Mouse (Mus musculus) embryonic facial prominence, embryonic 14.5 days (tissue): ENCODE data around the gene Surf4. TPM values are rescaled to one million over a fixed set of nuclear protein-coding genes. Genes with fewer than 3 reads are reported as not detected.

Experiments used
- ATAC-seq: fragments of 200-750 bp; cut with Nextera tagmentation; 2 replicates; pipeline ENCODE4 v1.8.0; 2017; ENCODE audit warnings: low read depth, moderate number of reproducible peaks, moderate TSS enrichment
- DNase-seq: peaks from one replicate; pipeline ENCODE4 v3.0.0-alpha.2; 2015; ENCODE audit warnings: low spot score
- H3K27ac ChIP-seq: fragments of 300-500 bp; sonication (generic); replicated peaks from 2 replicates; pipeline ENCODE4 v1.5.1; 2014; ENCODE audit warnings: low read depth, mild to moderate bottlenecking, low read length, moderate library complexity
- H3K27me3 ChIP-seq: fragments of 300-500 bp; sonication (generic); replicated peaks from 2 replicates; pipeline ENCODE4 v1.6.1; 2014; ENCODE audit warnings: low read length; ENCODE audit not compliant: control insufficient read depth, insufficient read depth
- H3K36me3 ChIP-seq: fragments of 300-500 bp; sonication (generic); 2 replicates; pipeline ENCODE4 v1.6.1; 2014; ENCODE audit warnings: low read length, mixed read lengths; ENCODE audit not compliant: control insufficient read depth, insufficient read depth
- H3K4me1 ChIP-seq: fragments of 300-500 bp; sonication (generic); 2 replicates; pipeline ENCODE4 v1.6.1; 2014; ENCODE audit warnings: antibody characterized with exemption, low read length; ENCODE audit not compliant: control insufficient read depth, insufficient read depth
- H3K4me2 ChIP-seq: fragments of 300-500 bp; sonication (generic); 2 replicates; pipeline ENCODE4 v1.6.1; 2014; ENCODE audit warnings: low read depth, mild to moderate bottlenecking, low read length, moderate library complexity, mixed read lengths
- H3K4me3 ChIP-seq: fragments of 300-500 bp; sonication (generic); 2 replicates; pipeline ENCODE4 v1.5.1; 2014; ENCODE audit warnings: low read depth, mild to moderate bottlenecking, low read length
- H3K9ac ChIP-seq: fragments of 300-500 bp; sonication (generic); 2 replicates; pipeline ENCODE4 v1.6.1; 2014; ENCODE audit warnings: low read depth, mild to moderate bottlenecking, low read length, moderate library complexity, mixed read lengths
- H3K9me3 ChIP-seq: fragments of 300-500 bp; sonication (generic); 2 replicates; pipeline ENCODE4 v1.6.1; 2016; ENCODE audit warnings: low read length; ENCODE audit not compliant: control insufficient read depth
- WGBS: fragments of 180-500 bp; shearing (Covaris S2); extraction: QIAGEN DNeasy Blood & Tissue Kit; methylation state at CpG from one replicate; pipeline ENCODE4 v1.1.7; 2014; 5-methylcytosine and 5-hydroxymethylcytosine counted together
- polyA plus RNA-seq: library from polyadenylated mRNA; unstranded; fragments of >200 nt; fragmentation: Nextera tagmentation; extraction: Ambion mirVana; gene quantifications from 2 replicates; pipeline ENCODE4 v1.2.1, GENCODE M21; 2014

Gene Surf4
- polyA plus RNA-seq, 1 experiment from 2014 or later, result 273 TPM

DNA sequence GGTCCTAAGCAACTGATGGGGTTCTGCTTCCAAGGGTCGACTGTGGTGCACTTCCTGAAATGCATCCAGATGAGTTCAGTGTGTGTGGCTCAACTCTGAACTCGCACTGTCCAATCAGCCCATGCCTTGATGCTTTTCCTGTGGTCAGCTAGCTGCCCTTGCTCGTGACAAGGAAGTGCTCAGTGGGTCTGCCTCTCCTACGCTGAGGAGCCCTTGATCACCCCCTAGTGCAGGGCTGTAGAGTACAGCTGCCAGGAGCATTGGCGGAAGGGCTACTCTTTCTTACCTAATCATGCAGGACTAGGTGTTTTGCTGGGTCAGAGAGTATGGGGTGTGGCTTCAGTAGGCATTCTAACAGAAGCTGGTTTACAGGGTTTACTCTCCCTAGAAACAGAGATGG, 7.8 kb upstream of the Surf4 start:
- Histone ChIP-seq H3K4me3 (no peak overlapping the region), H3K36me3 (no peaks in the 10 kb centered on the region), H3K9ac (no peak overlapping the region), H3K4me1 (no peaks in the 10 kb centered on the region), H3K27ac (no peak overlapping the region), H3K27me3 (no peaks in the 10 kb centered on the region), H3K9me3 (no peaks in the 10 kb centered on the region), H3K4me2 (no peak overlapping the region)
- WGBS, result 34% methylated on average over 5 of the region's 5 CpGs
- ATAC-seq (no peak), DNase-seq (no peak)

- Histone ChIP-seq H3K9ac (no peak overlapping the region), H3K27me3 (no peaks in the 10 kb centered on the region), H3K4me2 (no peak overlapping the region), H3K36me3 (peaks cover 4% of the 10 kb centered on the region), H3K4me1 (peaks cover 10% of the 10 kb centered on the region), H3K9me3 (no peaks in the 10 kb centered on the region), H3K27ac (no peak overlapping the region), H3K4me3 (no peak overlapping the region)
- ATAC-seq (no peak), DNase-seq (no peak)
- 72% methylated on average over 1 of the region's 1 CpGs for WGBS
These were observed 2.7 kb upstream of the Surf4 start for GRCm38 (mm10) chr2:26936425-26936824.

DNA sequence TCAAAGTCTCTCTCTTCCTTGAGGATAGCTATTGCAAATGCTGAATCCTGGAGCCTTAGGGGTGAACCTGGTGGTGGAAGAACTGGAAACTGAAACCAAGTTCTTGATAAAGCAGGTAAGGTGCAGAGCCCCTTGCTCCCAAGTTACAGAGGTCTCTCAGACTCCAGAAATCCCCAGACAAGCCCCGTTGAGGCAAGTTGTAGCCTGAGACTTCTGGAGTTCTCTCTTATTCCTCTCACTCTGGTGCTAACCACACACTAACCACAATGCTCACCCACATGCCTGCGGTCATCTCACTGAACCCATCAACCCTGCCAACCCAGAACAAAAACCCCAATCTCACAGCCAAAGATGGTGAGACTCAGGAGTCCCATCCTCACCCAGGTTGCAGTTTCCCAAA, 1.6 kb upstream of the Surf4 start:
- no peak overlapping the region for H3K9ac ChIP-seq
- H3K4me2 ChIP-seq, result no peak overlapping the region
- no peak overlapping the region for H3K4me3 ChIP-seq
- peaks cover 13% of the 10 kb centered on the region for H3K4me1 ChIP-seq
- ATAC-seq (no peak), DNase-seq (no peak)
- H3K36me3 ChIP-seq, result peaks cover 15% of the 10 kb centered on the region
- H3K27ac ChIP-seq, result no peak overlapping the region
- no peaks in the 10 kb centered on the region for H3K9me3 ChIP-seq
- H3K27me3 ChIP-seq, result no peaks in the 10 kb centered on the region
- WGBS, result 97% methylated on average over 2 of the region's 2 CpGs

GRCm38 (mm10) chr2:26932473-26933303, 1.0 kb downstream of the Surf4 start:
- DNase-seq (peak; percentile 11), ATAC-seq (no peak)
- peak overlapping the region; percentile 88 for H3K27ac ChIP-seq
- H3K4me3 ChIP-seq, result peak overlapping the region; percentile 77
- peak overlapping the region; percentile 99 for H3K9ac ChIP-seq
- no peaks in the 10 kb centered on the region for H3K27me3 ChIP-seq
- peaks cover 13% of the 10 kb centered on the region for H3K4me1 ChIP-seq
- no peaks in the 10 kb centered on the region for H3K9me3 ChIP-seq
- H3K36me3 ChIP-seq, result peaks cover 35% of the 10 kb centered on the region
- 2% methylated on average over 19 of the region's 49 CpGs for WGBS
- peak overlapping the region; percentile 58 for H3K4me2 ChIP-seq

- Histone ChIP-seq H3K27me3 (no peaks in the 10 kb centered on the region), H3K4me3 (no peak overlapping the region), H3K27ac (no peak overlapping the region), H3K4me1 (peaks cover 13% of the 10 kb centered on the region), H3K4me2 (0 out of 2 replicates have a peak overlapping the region, but pooled peaks have one; percentile 4), H3K9ac (no peak overlapping the region), H3K9me3 (no peaks in the 10 kb centered on the region), H3K36me3 (peaks cover 58% of the 10 kb centered on the region)
- DNase-seq (peak; percentile 62), ATAC-seq (no peak)
- WGBS, result 75% methylated on average over 1 of the region's 1 CpGs
These were observed 3.3 kb downstream of the Surf4 start for GRCm38 (mm10) chr2:26930390-26930789.

DNA sequence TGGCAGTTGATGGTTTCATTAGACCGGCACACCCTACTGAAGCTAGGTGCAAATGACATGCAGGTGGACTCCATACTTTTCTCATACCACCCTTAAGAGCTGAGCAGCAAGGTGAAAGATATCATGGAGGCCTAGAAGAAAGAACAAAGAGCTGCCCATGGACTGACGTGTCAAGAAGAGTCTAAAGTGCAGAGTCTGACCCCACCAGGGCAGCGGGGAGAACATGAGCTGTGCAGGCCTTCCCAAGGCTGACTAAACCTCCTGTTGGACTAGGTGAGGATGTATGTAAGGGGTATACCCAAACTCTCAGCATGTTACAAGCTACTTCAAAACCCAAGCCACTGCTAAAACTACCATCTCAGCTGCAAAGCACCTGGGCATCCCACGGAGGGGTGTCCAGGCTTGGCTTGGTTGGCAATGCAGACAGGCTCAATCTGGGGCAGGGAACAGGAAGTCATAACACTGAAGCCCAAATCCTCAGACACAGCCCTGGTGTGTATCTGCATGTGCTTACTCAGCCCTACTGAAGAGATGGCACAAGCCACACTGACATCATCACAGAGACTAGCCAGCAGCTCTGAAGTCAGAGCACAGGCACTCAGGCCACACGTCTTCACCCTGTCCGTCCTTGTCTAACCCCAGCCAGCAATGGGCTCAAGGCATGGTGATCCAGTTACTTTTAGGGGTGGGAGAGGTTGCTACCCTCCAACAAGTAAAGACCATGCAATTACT, 5.8 kb downstream of the Surf4 start:
- H3K4me2 ChIP-seq, result no peak overlapping the region
- no peak overlapping the region for H3K27ac ChIP-seq
- H3K9me3 ChIP-seq, result no peaks in the 10 kb centered on the region
- peaks cover 13% of the 10 kb centered on the region for H3K4me1 ChIP-seq
- no peak overlapping the region for H3K4me3 ChIP-seq
- no peak overlapping the region for H3K9ac ChIP-seq
- ATAC-seq (no peak), DNase-seq (no peak)
- H3K36me3 ChIP-seq, result peaks cover 82% of the 10 kb centered on the region
- no peaks in the 10 kb centered on the region for H3K27me3 ChIP-seq
- 90% methylated on average over 6 of the region's 6 CpGs for WGBS

- H3K9ac ChIP-seq, result no peak overlapping the region
- ATAC-seq, result no peak
- DNase-seq, result no peak
- peaks cover 10% of the 10 kb centered on the region for H3K4me1 ChIP-seq
- H3K36me3 ChIP-seq, result peaks cover 88% of the 10 kb centered on the region
- WGBS, result 80% methylated on average over 9 of the region's 9 CpGs
- no peak overlapping the region for H3K4me3 ChIP-seq
- no peaks in the 10 kb centered on the region for H3K9me3 ChIP-seq
- H3K4me2 ChIP-seq, result no peak overlapping the region
- H3K27me3 ChIP-seq, result no peaks in the 10 kb centered on the region
- no peak overlapping the region for H3K27ac ChIP-seq
These were observed 11.9 kb downstream of the Surf4 start for GRCm38 (mm10) chr2:26921784-26922183.

GRCm38 (mm10) chr2:26920190-26920855, 13.4 kb downstream of the Surf4 start:
- 88% methylated on average over 6 of the region's 6 CpGs for WGBS
- no peak for DNase-seq
- Histone ChIP-seq H3K9me3 (no peaks in the 10 kb centered on the region), H3K27me3 (no peaks in the 10 kb centered on the region), H3K4me2 (no peak overlapping the region), H3K27ac (no peak overlapping the region), H3K36me3 (peaks cover 73% of the 10 kb centered on the region), H3K9ac (no peak overlapping the region), H3K4me3 (no peak overlapping the region), H3K4me1 (peaks cover 15% of the 10 kb centered on the region)
- ATAC-seq, result no peak
